Mouse (Mus musculus): Measurements from ENCODE around the gene Arl5b. TPM values are rescaled to one million over a fixed set of nuclear protein-coding genes. Genes with fewer than 3 reads are reported as not detected.

Gene Arl5b
- 74.5 TPM for polyA plus RNA-seq (2017; shearing (Covaris generic))

GRCm38 (mm10) chr2:15049117-15049873 lies at the start of gene Arl5b:
Gene Arl5b (plus strand): TSS chr2:15049395.

GRCm38 (mm10) chr2:15054945-15055637 lies 5.9 kb downstream of the Arl5b start, which contains the start of gene Nsun6:
Gene Nsun6 (minus strand): TSS chr2:15055069.

Other genes with a start within 250 kb of the Arl5b start
- 24.3 TPM for gene Nsun6, start 5.7 kb downstream of the Arl5b start, polyA plus RNA-seq (2017; shearing (Covaris generic))

All from naive thymus-derived CD4-positive, alpha-beta T cell, adult 5 months (primary cell).